Mouse (Mus musculus) adrenal gland, adult 2 months (tissue): ENCODE measurements at regions not wholly inside any gene's neighbourhood (a gene's known extent, or its start where the extent isn't known, plus 50 kb on each side); places are given as distances from the start of the nearest gene placed in this dataset.
A peak's percentile ranks its signal among the peaks of the same experiment; 100 is the strongest.

Experiments used
- DNase-seq: peaks from one replicate; pipeline ENCODE4 v3.0.0; 2021

GRCm38 (mm10) chr11:20985069-20985759 is 105.9 kb upstream of the Peli1 start:
- no peak for DNase-seq

GRCm38 (mm10) chr11:20985771-20986170 is 105.3 kb upstream of the Peli1 start:
- DNase-seq, result no peak

- DNase-seq, result no peak
Observed at GRCm38 (mm10) chr11:20987171-20987815, 103.8 kb upstream of the Peli1 start.

- DNase-seq, result no peak
Observed at GRCm38 (mm10) chr11:20987841-20988251, 103.2 kb upstream of the Peli1 start.

- DNase-seq, result no peak
Observed at GRCm38 (mm10) chr11:20988871-20989270, 102.2 kb upstream of the Peli1 start.

GRCm38 (mm10) chr11:20993580-20993979 is 97.5 kb upstream of the Peli1 start:
- no peak for DNase-seq

- no peak for DNase-seq
Observed at GRCm38 (mm10) chr11:21001400-21001799, 89.7 kb upstream of the Peli1 start.

- DNase-seq, result no peak
Observed at GRCm38 (mm10) chr11:21007222-21007621, 83.9 kb upstream of the Peli1 start.

GRCm38 (mm10) chr11:21009505-21009904 is 81.6 kb upstream of the Peli1 start:
- no peak for DNase-seq

GRCm38 (mm10) chr11:21010867-21011266 is 80.2 kb upstream of the Peli1 start:
- DNase-seq, result no peak

GRCm38 (mm10) chr11:21014250-21014649 is 76.8 kb upstream of the Peli1 start:
- no peak for DNase-seq

- DNase-seq, result peak; percentile 28
Observed at GRCm38 (mm10) chr11:21015536-21015935, 75.6 kb upstream of the Peli1 start.

GRCm38 (mm10) chr11:21016133-21016746 is 74.9 kb upstream of the Peli1 start:
- DNase-seq, result no peak

- no peak for DNase-seq
Observed at GRCm38 (mm10) chr11:21016791-21017329, 74.2 kb upstream of the Peli1 start.

- no peak for DNase-seq
Observed at GRCm38 (mm10) chr11:21019829-21020228, 71.3 kb upstream of the Peli1 start.

- no peak for DNase-seq
Observed at GRCm38 (mm10) chr11:21024111-21024510, 67.0 kb upstream of the Peli1 start.

GRCm38 (mm10) chr11:21024521-21024920 is 66.6 kb upstream of the Peli1 start:
- no peak for DNase-seq

GRCm38 (mm10) chr11:21027299-21027698 is 63.8 kb upstream of the Peli1 start:
- DNase-seq, result no peak

GRCm38 (mm10) chr11:21030362-21030761 is 60.7 kb upstream of the Peli1 start:
- no peak for DNase-seq

GRCm38 (mm10) chr11:21031816-21032215 is 59.3 kb upstream of the Peli1 start:
- DNase-seq, result no peak

GRCm38 (mm10) chr11:21033234-21033822 is 57.8 kb upstream of the Peli1 start:
- DNase-seq, result no peak

- DNase-seq, result peak; percentile 36
Observed at GRCm38 (mm10) chr11:21033823-21034401, 57.2 kb upstream of the Peli1 start.
